Mouse (Mus musculus) G1E (cell line): ENCODE data around the gene Afap1l2.

Source experiments
- CTCF ChIP-seq: IDR thresholded peaks from 2 replicates; pipeline ENCODE4 v1.5.1; 2012; ENCODE audit warnings: low read depth, low read length, inconsistent platforms, mixed read lengths
- GATA1 ChIP-seq: IDR thresholded peaks from 2 replicates; pipeline ENCODE4 v1.6.1; 2012; ENCODE audit warnings: borderline replicate concordance, low read length, inconsistent platforms, mixed read lengths
- GATA2 ChIP-seq: IDR thresholded peaks from 2 replicates; pipeline ENCODE4 v1.6.1; 2012; ENCODE audit warnings: low read depth, low read length, inconsistent platforms, borderline replicate concordance
- TAL1 ChIP-seq: conservative IDR thresholded peaks from 2 replicates; pipeline ENCODE4 v1.6.1; 2012; ENCODE audit warnings: low read depth, low read length, inconsistent platforms, mixed read lengths

DNA sequence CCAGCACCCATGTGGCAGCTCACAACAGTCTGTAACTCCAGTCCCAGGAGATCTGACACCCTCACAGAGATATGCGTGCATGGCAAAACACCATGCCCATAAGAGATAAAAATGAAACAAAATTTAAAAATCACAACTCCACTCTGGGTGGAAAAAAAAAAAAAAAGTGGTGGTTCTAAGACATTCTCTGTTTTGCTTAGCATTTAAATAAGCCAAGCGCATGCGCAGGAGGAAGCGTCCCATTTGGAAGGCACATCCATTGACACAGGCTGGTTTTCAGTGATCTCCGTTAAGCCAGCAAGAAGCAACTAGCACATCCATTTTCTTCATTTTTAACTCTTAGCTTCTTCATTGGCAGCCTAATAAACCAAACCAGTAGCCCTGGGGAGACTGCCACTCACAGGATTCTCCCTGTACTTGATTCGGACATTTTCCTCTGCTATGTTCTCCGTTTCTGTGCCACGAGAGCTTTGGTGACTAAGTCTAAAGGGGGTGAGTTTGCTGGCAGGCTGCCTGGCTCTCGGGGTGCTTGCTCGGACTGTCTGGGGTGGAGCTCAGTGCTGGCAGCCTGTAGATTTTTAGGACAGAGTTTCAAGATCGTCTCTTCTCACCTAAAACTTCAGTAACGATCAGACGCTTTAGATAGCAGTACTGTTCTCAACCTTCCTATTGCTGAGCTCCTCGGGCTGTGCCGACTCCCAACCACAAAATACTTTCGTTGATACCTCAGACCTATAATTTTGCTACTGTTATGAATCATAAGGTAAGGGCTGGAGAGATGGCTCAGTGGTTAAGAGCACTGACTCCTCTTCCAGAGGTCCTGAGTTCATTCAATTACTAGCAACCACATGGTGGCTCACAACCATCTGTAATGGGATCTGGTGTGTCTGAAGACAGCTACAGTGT is 47.4 kb upstream of the Afap1l2 start:
- TF ChIP-seq CTCF = no peak
- no peak for TF ChIP-seq GATA2
- TF ChIP-seq TAL1 = no peak
- TF ChIP-seq GATA1 = no peak
